Mouse (Mus musculus) MEL (cell line): Measurements from ENCODE around the gene Stk10.
A peak's percentile ranks its signal among the peaks of the same experiment; 100 is the strongest.

Experiments used
- CTCF ChIP-seq, 3 experiments: IDR thresholded peaks in 2 of 3; conservative IDR thresholded peaks in 1 of 3; 2 replicates each; pipeline ENCODE4 v1.5.1; 2011 to 2012; ENCODE audit warnings: low read length in 3 of 3, low read depth in 2 of 3, mild to moderate bottlenecking in 2 of 3, improper control_type of control experiment in 1 of 3, inconsistent platforms in 1 of 3, mixed read lengths in 1 of 3, moderate library complexity in 1 of 3; ENCODE audit not compliant: control insufficient read depth in 1 of 3, insufficient read depth in 1 of 3, poor library complexity in 1 of 3, severe bottlenecking in 1 of 3
- EP300 ChIP-seq, 2 experiments: IDR thresholded peaks; 2 replicates each; pipeline ENCODE4 v1.6.1; 2011; ENCODE audit warnings: improper control_type of control experiment in 2 of 2, low read length in 2 of 2, low read depth in 1 of 2, mild to moderate bottlenecking in 1 of 2
- HCFC1 ChIP-seq: IDR thresholded peaks from 2 replicates; pipeline ENCODE4 v1.6.1; 2012; ENCODE audit warnings: low read depth, mild to moderate bottlenecking, inconsistent platforms, low read length, improper control_type of control experiment, moderate library complexity
- KAT2A ChIP-seq: conservative IDR thresholded peaks from 2 replicates; pipeline ENCODE4 v1.6.1; 2012; ENCODE audit warnings: low read depth, low read length, improper control_type of control experiment, inconsistent platforms
- POLR2AphosphoS5 ChIP-seq: IDR thresholded peaks from 2 replicates; pipeline ENCODE4 v1.6.1; 2012; ENCODE audit warnings: low read depth, borderline replicate concordance, mild to moderate bottlenecking, inconsistent platforms, low read length, moderate library complexity, mixed read lengths
- RAD21 ChIP-seq: IDR thresholded peaks from 2 replicates; pipeline ENCODE4 v1.6.1; 2011; ENCODE audit warnings: mild to moderate bottlenecking, low read depth, low read length, improper control_type of control experiment
- RCOR1 ChIP-seq: IDR thresholded peaks from 2 replicates; pipeline ENCODE4 v1.6.1; 2012; ENCODE audit warnings: low read depth, mild to moderate bottlenecking, inconsistent platforms, low read length, improper control_type of control experiment
- USF1 ChIP-seq: IDR thresholded peaks from 2 replicates; pipeline ENCODE4 v1.6.1; 2014; ENCODE audit warnings: low read depth, mild to moderate bottlenecking, inconsistent platforms, low read length, improper control_type of control experiment, moderate library complexity

DNA sequence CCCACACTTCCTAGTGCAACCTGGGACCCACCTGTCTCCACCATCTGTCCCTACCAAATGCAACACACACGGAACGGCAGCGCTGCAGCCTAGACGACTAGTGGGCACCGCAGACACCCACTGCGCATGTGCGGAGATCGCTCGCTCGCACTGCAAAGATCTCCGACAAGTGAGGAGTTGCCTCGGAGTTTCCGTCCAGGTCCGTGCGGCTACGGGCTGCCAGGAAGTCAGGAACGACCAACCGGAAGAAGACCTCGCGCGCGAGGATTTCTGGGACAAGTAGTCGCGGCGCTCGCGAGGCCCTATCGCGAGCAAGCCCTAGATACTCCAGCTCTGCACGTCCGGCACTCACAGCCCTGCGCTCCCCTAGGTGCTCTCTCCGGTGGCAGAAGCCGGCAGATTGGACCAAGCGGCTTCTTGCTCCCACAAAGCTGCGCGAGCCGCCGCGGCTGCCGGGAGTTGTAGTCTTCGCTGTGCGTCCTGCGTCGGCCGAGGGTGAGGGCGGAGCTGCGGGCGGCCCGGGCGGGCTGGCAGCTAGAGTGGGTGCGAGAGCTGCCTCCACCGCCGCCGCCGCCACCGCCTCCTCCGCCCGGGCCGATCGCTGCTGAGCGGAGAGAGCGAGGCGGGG, 109.3 kb downstream of the Stk10 start, which contains the start of gene Fbxw11:
- TF ChIP-seq CTCF (IDR thresholded peaks at IDR 0.05 in 2 of 3, conservative IDR thresholded peaks at IDR 0.05 in 1 of 3; ENCODE audit: control insufficient read depth in 1 of 3, insufficient read depth in 1 of 3, low read depth in 2 of 3, low read length in 3 of 3, poor library complexity in 1 of 3, severe bottlenecking in 1 of 3) (no peak), HCFC1 (peak; percentile 95), KAT2A (peak; percentile 95), USF1 (no peak), POLR2AphosphoS5 (no peak), EP300 (IDR thresholded peaks at IDR 0.05; ENCODE audit: low read depth in 1 of 2, low read length in 2 of 2) (no peak), RAD21 (no peak), RCOR1 (no peak)
